Mouse (Mus musculus) heart, embryonic 13.5 days (tissue): ENCODE measurements around the gene Ttc34. TPM values are rescaled to one million over a fixed set of nuclear protein-coding genes. Genes with fewer than 3 reads are reported as not detected.

Experiments used
- ATAC-seq: fragments of 200-750 bp; cut with Nextera tagmentation; 2 replicates; pipeline ENCODE4 v1.8.0; 2017; ENCODE audit warnings: moderate TSS enrichment; ENCODE audit not compliant: insufficient number of reproducible peaks, low FRiP score, low TSS enrichment; ENCODE audit errors: extremely low read depth
- H3K27ac ChIP-seq: fragments of 300-500 bp; sonication (generic); replicated peaks from 2 replicates; pipeline ENCODE4 v1.5.1; 2015; ENCODE audit warnings: moderate library complexity, mild to moderate bottlenecking, inconsistent platforms
- H3K27me3 ChIP-seq: fragments of 300-500 bp; sonication (generic); replicated peaks from 2 replicates; pipeline ENCODE4 v1.6.1; 2015; ENCODE audit warnings: mild to moderate bottlenecking, inconsistent platforms
- H3K36me3 ChIP-seq: fragments of 300-500 bp; sonication (generic); 2 replicates; pipeline ENCODE4 v1.6.1; 2015; ENCODE audit warnings: mild to moderate bottlenecking, inconsistent platforms
- H3K4me1 ChIP-seq: fragments of 300-500 bp; sonication (generic); 2 replicates; pipeline ENCODE4 v1.6.1; 2015; ENCODE audit warnings: inconsistent platforms
- H3K4me2 ChIP-seq: fragments of 300-500 bp; sonication (generic); 2 replicates; pipeline ENCODE4 v1.6.1; 2015; ENCODE audit warnings: inconsistent platforms, mild to moderate bottlenecking, moderate library complexity
- H3K4me3 ChIP-seq: fragments of 300-500 bp; sonication (generic); 2 replicates; pipeline ENCODE4 v1.5.1; 2015; ENCODE audit warnings: moderate library complexity, mild to moderate bottlenecking, inconsistent platforms
- H3K9ac ChIP-seq: fragments of 300-500 bp; sonication (generic); 2 replicates; pipeline ENCODE4 v1.6.1; 2015; ENCODE audit warnings: inconsistent platforms, mild to moderate bottlenecking, moderate library complexity
- H3K9me3 ChIP-seq: fragments of 300-500 bp; sonication (generic); 2 replicates; pipeline ENCODE4 v1.6.1; 2016; ENCODE audit warnings: inconsistent platforms
- WGBS: fragments of 180-500 bp; shearing (Covaris S2); methylation state at CpG from one replicate; pipeline ENCODE4 v1.1.7; 2015; ENCODE audit warnings: mixed read lengths; 5-methylcytosine and 5-hydroxymethylcytosine counted together
- polyA plus RNA-seq: library from polyadenylated mRNA; unstranded; fragments of >200 nt; fragmentation: Nextera tagmentation; extraction: Ambion mirVana; gene quantifications from 2 replicates; pipeline ENCODE4 v1.2.1, GENCODE M21; 2015

Ttc34 gene
- polyA plus RNA-seq, result 0.57 TPM in 2 replicates

GRCm38 (mm10) chr4:154837170-154837569 lies at the start of gene Ttc34:
Ttc34 (plus strand) TSS chr4:154837459.
- no peak within 1 kb of the TSS for H3K4me3 ChIP-seq
- H3K4me2 ChIP-seq, result no peak within 1 kb of the TSS
- H3K36me3 ChIP-seq, result no peaks in the 10 kb centered on the region
- H3K27me3 ChIP-seq, result peaks cover 25% of the 10 kb centered on the region
- no peaks in the 10 kb centered on the region for H3K9me3 ChIP-seq
- 38% methylated on average over 2 of the region's 2 CpGs for WGBS
- H3K4me1 ChIP-seq, result no peaks in the 10 kb centered on the region
- no peak within 1 kb of the TSS for H3K27ac ChIP-seq
- no peak within 1 kb of the TSS for H3K9ac ChIP-seq
- ATAC-seq, result peak; percentile 37; the same call in 1 of the 2 replicates

GRCm38 (mm10) chr4:154787960-154788702 lies 49.1 kb upstream of the Ttc34 start:
- peak overlapping the region; percentile 27; the same call in 1 of the 2 replicates for H3K4me2 ChIP-seq
- peak overlapping the region; percentile 74 for H3K27ac ChIP-seq
- 32% methylated on average over 13 of the region's 13 CpGs for whole genome bisulfite sequencing
- H3K27me3 ChIP-seq, result peaks cover 4% of the 10 kb centered on the region
- peak overlapping the region; percentile 29; the same call in 1 of the 2 replicates for H3K9ac ChIP-seq
- peaks cover 43% of the 10 kb centered on the region for H3K4me1 ChIP-seq
- H3K36me3 ChIP-seq, result no peaks in the 10 kb centered on the region
- H3K4me3 ChIP-seq, result no peak overlapping the region
- no peak for ATAC-seq
- no peaks in the 10 kb centered on the region for H3K9me3 ChIP-seq

DNA sequence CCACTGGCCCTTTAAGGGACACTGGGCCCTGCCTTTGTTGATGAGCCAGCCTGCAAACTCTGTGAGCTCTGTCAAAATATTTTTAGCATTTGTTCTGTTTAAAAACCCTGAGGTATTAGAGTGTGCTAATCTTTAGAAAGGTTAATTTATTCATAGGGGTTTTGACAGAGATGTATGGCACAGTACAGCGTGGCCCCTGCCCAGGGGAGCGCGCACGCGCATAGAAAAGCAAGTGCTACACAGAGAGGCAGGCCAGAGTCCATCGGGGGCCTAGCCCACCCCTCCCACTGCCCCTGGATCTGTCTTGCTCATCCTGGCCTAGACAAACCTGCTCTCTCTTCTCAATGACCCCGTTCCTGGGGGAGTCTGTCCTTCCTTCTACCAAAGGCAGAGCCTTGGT lies 45.4 kb upstream of the Ttc34 start:
- no peaks in the 10 kb centered on the region for H3K9me3 ChIP-seq
- no peaks in the 10 kb centered on the region for H3K36me3 ChIP-seq
- H3K4me3 ChIP-seq, result no peak overlapping the region
- WGBS, result 77% methylated on average over 7 of the region's 7 CpGs
- peaks cover 20% of the 10 kb centered on the region for H3K4me1 ChIP-seq
- H3K27ac ChIP-seq, result no peak overlapping the region
- no peak overlapping the region for H3K4me2 ChIP-seq
- no peak for ATAC-seq
- no peak overlapping the region for H3K9ac ChIP-seq
- H3K27me3 ChIP-seq, result peaks cover 20% of the 10 kb centered on the region

DNA sequence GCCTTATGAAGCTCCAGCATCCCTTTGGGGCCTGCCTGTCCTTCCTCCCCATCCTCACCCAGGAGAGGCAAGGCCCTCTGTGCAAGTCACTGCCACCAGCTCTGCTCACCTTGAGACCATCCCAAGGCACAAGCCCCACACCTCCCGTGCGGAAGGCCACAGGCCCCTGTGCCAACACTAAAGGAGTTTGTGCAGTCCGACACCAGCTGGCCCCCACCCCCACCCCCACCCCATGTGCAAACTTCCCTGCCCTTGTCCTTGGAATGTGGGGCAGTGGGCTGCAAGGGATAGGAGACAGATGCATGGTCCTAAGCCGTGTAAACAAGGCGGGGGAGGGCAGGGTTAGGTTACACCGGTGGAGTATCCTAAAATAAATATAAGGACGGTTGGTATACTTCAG lies 43.8 kb upstream of the Ttc34 start:
- H3K4me1 ChIP-seq, result peaks cover 4% of the 10 kb centered on the region
- H3K9ac ChIP-seq, result no peak overlapping the region
- no peak overlapping the region for H3K4me3 ChIP-seq
- WGBS, result 62% methylated on average over 7 of the region's 7 CpGs
- H3K9me3 ChIP-seq, result no peaks in the 10 kb centered on the region
- H3K27ac ChIP-seq, result no peak overlapping the region
- peaks cover 31% of the 10 kb centered on the region for H3K27me3 ChIP-seq
- H3K4me2 ChIP-seq, result no peak overlapping the region
- ATAC-seq, result no peak
- no peaks in the 10 kb centered on the region for H3K36me3 ChIP-seq

GRCm38 (mm10) chr4:154797834-154798233 lies 39.4 kb upstream of the Ttc34 start:
- Histone ChIP-seq H3K4me2 (no peak overlapping the region), H3K9ac (no peak overlapping the region), H3K4me1 (peaks cover 6% of the 10 kb centered on the region; the same call in 1 of the 2 replicates), H3K36me3 (no peaks in the 10 kb centered on the region), H3K4me3 (no peak overlapping the region), H3K9me3 (no peaks in the 10 kb centered on the region), H3K27me3 (peaks cover 74% of the 10 kb centered on the region), H3K27ac (no peak overlapping the region)
- WGBS, result 2% methylated on average over 4 of the region's 4 CpGs
- no peak for ATAC-seq

GRCm38 (mm10) chr4:154800543-154800942 lies 36.7 kb upstream of the Ttc34 start:
- WGBS, result 71% methylated on average over 5 of the region's 5 CpGs
- ATAC-seq, result no peak
- H3K9me3 ChIP-seq, result no peaks in the 10 kb centered on the region
- no peak overlapping the region for H3K4me3 ChIP-seq
- H3K9ac ChIP-seq, result no peak overlapping the region
- peaks cover 6% of the 10 kb centered on the region; the same call in 1 of the 2 replicates for H3K4me1 ChIP-seq
- H3K36me3 ChIP-seq, result no peaks in the 10 kb centered on the region
- peaks cover 86% of the 10 kb centered on the region for H3K27me3 ChIP-seq
- no peak overlapping the region for H3K27ac ChIP-seq
- H3K4me2 ChIP-seq, result no peak overlapping the region

- peaks cover 86% of the 10 kb centered on the region for H3K27me3 ChIP-seq
Measured at GRCm38 (mm10) chr4:154802210-154802609, 35.0 kb upstream of the Ttc34 start.

DNA sequence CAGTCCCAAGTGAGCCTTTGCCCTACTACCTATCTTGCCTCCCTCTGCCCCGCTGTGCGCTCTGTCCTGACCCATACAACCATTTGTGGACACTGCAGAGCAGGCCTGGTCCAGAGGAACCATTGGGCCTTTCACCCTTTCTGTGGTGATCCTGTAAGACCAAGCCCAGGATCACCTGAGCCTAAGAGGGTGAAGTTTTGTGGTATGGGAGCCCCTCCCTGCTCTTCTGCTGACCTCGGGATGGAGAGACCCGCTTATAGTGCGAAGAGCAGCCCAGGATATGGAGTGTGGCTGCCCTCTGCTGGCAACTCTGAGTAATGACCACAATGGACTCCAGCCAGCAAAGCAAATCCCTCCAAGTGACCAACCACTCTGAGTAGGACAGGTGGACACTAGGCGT lies 11.6 kb upstream of the Ttc34 start:
- ATAC-seq, result no peak
- Histone ChIP-seq H3K4me2 (no peak overlapping the region), H3K36me3 (no peaks in the 10 kb centered on the region), H3K27ac (no peak overlapping the region), H3K4me1 (peaks cover 23% of the 10 kb centered on the region), H3K4me3 (no peak overlapping the region), H3K27me3 (peaks cover 30% of the 10 kb centered on the region), H3K9ac (no peak overlapping the region), H3K9me3 (no peaks in the 10 kb centered on the region)
- 33% methylated on average over 6 of the region's 6 CpGs for WGBS

More at GRCm38 (mm10) chr4:154802210-154802609, 35.0 kb upstream of the Ttc34 start:
- Histone ChIP-seq H3K9me3 (no peaks in the 10 kb centered on the region), H3K4me2 (peak overlapping the region; percentile 52), H3K27ac (no peak overlapping the region), H3K36me3 (no peaks in the 10 kb centered on the region), H3K4me3 (peak overlapping the region; percentile 21), H3K4me1 (peaks cover 6% of the 10 kb centered on the region; the same call in 1 of the 2 replicates), H3K9ac (peak overlapping the region; percentile 47; the same call in 1 of the 2 replicates)
- ATAC-seq, result no peak
- 6% methylated on average over 26 of the region's 26 CpGs for WGBS

GRCm38 (mm10) chr4:154826224-154826623 lies 11.0 kb upstream of the Ttc34 start:
- 49% methylated on average over 7 of the region's 7 CpGs for WGBS
- no peaks in the 10 kb centered on the region for H3K9me3 ChIP-seq

GRCm38 (mm10) chr4:154827181-154827580 lies 10.1 kb upstream of the Ttc34 start:
- Histone ChIP-seq H3K4me1 (peaks cover 23% of the 10 kb centered on the region), H3K27me3 (peaks cover 27% of the 10 kb centered on the region), H3K9ac (no peak overlapping the region), H3K27ac (no peak overlapping the region), H3K36me3 (no peaks in the 10 kb centered on the region), H3K4me2 (no peak overlapping the region), H3K4me3 (no peak overlapping the region), H3K9me3 (no peaks in the 10 kb centered on the region)
- 78% methylated on average over 7 of the region's 7 CpGs for WGBS
- no peak for ATAC-seq

More at GRCm38 (mm10) chr4:154826224-154826623, 11.0 kb upstream of the Ttc34 start:
- Histone ChIP-seq H3K4me2 (no peak overlapping the region), H3K9ac (no peak overlapping the region), H3K4me1 (peaks cover 23% of the 10 kb centered on the region), H3K4me3 (no peak overlapping the region), H3K27me3 (peaks cover 31% of the 10 kb centered on the region), H3K36me3 (no peaks in the 10 kb centered on the region), H3K27ac (no peak overlapping the region)
- no peak for ATAC-seq

DNA sequence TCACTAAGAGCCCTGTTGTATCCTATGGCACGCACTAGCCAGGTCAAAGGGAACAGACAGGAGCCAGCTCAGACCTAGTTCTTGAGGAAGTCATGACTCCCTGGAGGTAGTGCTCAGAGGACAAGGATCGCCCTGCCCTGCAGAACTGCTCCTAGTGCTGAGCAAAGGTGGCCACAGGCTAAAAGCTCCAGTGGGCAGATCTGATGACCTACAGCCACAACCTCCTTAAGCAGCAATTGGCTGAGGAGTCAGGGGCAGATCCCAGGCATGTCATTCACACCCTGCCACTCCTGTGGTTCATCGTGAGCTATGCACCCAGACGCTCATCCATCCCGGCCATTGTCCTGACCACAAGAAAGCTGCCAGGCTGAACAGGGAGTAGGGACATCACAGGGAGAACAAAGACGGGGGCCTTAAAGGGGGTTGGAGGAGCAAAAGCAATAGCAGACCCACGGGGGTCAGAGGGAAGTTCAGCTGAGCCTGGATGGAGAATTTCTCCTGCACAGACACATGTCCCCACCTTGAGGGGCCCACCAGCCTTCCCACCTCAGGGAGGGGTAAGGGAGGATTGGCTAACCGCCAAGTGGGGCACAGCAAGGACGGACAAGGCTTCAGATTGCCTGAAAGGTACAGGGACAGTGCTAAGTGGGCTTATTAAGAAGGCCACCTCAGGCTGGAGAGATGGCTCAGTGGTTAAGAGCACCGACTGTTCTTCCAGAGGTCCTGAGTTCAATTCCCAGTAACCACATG lies 9.2 kb upstream of the Ttc34 start:
- H3K36me3 ChIP-seq, result no peaks in the 10 kb centered on the region
- H3K27me3 ChIP-seq, result peaks cover 20% of the 10 kb centered on the region
- H3K4me1 ChIP-seq, result peaks cover 23% of the 10 kb centered on the region
- H3K9ac ChIP-seq, result 0 out of 2 replicates have a peak overlapping the region, but pooled peaks have one; percentile 24
- H3K9me3 ChIP-seq, result no peaks in the 10 kb centered on the region
- no peak overlapping the region for H3K4me2 ChIP-seq
- ATAC-seq, result no peak
- H3K27ac ChIP-seq, result no peak overlapping the region
- H3K4me3 ChIP-seq, result no peak overlapping the region
- WGBS, result 38% methylated on average over 10 of the region's 10 CpGs
